Mouse (Mus musculus): Measurements from ENCODE around the gene Hoxc5. TPM values are rescaled to one million over a fixed set of nuclear protein-coding genes. Genes with fewer than 3 reads are reported as not detected.
A peak's percentile ranks its signal among the peaks of the same experiment; 100 is the strongest.

Hoxc5 gene
- total RNA-seq, 2 experiments from 2014 or later = 7.9 to 8.0 TPM

- peak; percentile 88 for DNase-seq (ENCODE audit: low spot score in 2 of 2)
Measured at GRCm38 (mm10) chr15:102987124-102987833, 20.0 kb downstream of the Hoxc5 start.

- DNase-seq (ENCODE audit: low spot score in 2 of 2) = no peak
Measured at GRCm38 (mm10) chr15:102988078-102988477, 20.8 kb downstream of the Hoxc5 start.

- no peak for DNase-seq (ENCODE audit: low spot score in 2 of 2)
Measured at GRCm38 (mm10) chr15:102990461-102991397, 23.5 kb downstream of the Hoxc5 start, which contains the start of gene Hoxc8. Gene Hoxc8 (plus strand): TSS chr15:102990607.

- DNase-seq (ENCODE audit: low spot score in 2 of 2) = no peak
Measured at GRCm38 (mm10) chr15:102991782-102992181, 24.5 kb downstream of the Hoxc5 start.

GRCm38 (mm10) chr15:102992206-102992605 is 25.0 kb downstream of the Hoxc5 start:
- DNase-seq (ENCODE audit: low spot score in 2 of 2) = no peak

- DNase-seq (ENCODE audit: low spot score in 2 of 2) = no peak
Measured at GRCm38 (mm10) chr15:102992863-102993262, 25.6 kb downstream of the Hoxc5 start.

GRCm38 (mm10) chr15:102996548-102996947 is 29.3 kb downstream of the Hoxc5 start:
- DNase-seq (ENCODE audit: low spot score in 2 of 2) = no peak

GRCm38 (mm10) chr15:102997431-102997830 is 30.2 kb downstream of the Hoxc5 start:
- DNase-seq (ENCODE audit: low spot score in 2 of 2) = no peak

- no peak for DNase-seq (ENCODE audit: low spot score in 2 of 2)
Measured at GRCm38 (mm10) chr15:102997939-102998355, 30.7 kb downstream of the Hoxc5 start, which contains the start of gene Hoxc6. Gene Hoxc6 (plus strand): TSS chr15:102998257.

GRCm38 (mm10) chr15:102998608-102999182 is 31.5 kb downstream of the Hoxc5 start:
- DNase-seq (ENCODE audit: low spot score in 2 of 2) = no peak

GRCm38 (mm10) chr15:102999183-102999831 is 32.1 kb downstream of the Hoxc5 start:
- peak; percentile 75 to 78 for DNase-seq (ENCODE audit: low spot score in 2 of 2)

GRCm38 (mm10) chr15:102999955-103000354 is 32.7 kb downstream of the Hoxc5 start:
- no peak for DNase-seq (ENCODE audit: low spot score in 2 of 2)

GRCm38 (mm10) chr15:103000501-103000901 is 33.3 kb downstream of the Hoxc5 start:
- DNase-seq (ENCODE audit: low spot score in 2 of 2) = no peak

GRCm38 (mm10) chr15:103001370-103001769 is 34.1 kb downstream of the Hoxc5 start:
- no peak for DNase-seq (ENCODE audit: low spot score in 2 of 2)

- no peak for DNase-seq (ENCODE audit: low spot score in 2 of 2)
Measured at GRCm38 (mm10) chr15:103002156-103002555, 34.9 kb downstream of the Hoxc5 start.

- no peak for DNase-seq (ENCODE audit: low spot score in 2 of 2)
Measured at GRCm38 (mm10) chr15:103002821-103003448, 35.7 kb downstream of the Hoxc5 start.

- no peak for DNase-seq (ENCODE audit: low spot score in 2 of 2)
Measured at GRCm38 (mm10) chr15:103005308-103005707, 38.1 kb downstream of the Hoxc5 start.

GRCm38 (mm10) chr15:103005797-103006196 is 38.6 kb downstream of the Hoxc5 start:
- no peak for DNase-seq (ENCODE audit: low spot score in 2 of 2)

GRCm38 (mm10) chr15:103006326-103006725 is 39.1 kb downstream of the Hoxc5 start:
- DNase-seq (ENCODE audit: low spot score in 2 of 2) = no peak

GRCm38 (mm10) chr15:103009265-103010111 is 42.2 kb downstream of the Hoxc5 start:
- DNase-seq (ENCODE audit: low spot score in 2 of 2) = no peak
